Mouse (Mus musculus) heart, embryonic 11.5 days (tissue): ENCODE measurements around the gene Zic4. TPM values are rescaled to one million over a fixed set of nuclear protein-coding genes. Genes with fewer than 3 reads are reported as not detected.

Source experiments
- ATAC-seq: fragments of 200-750 bp; cut with Nextera tagmentation; replicated peaks from 2 replicates; pipeline ENCODE4 v1.8.0; 2017; ENCODE audit warnings: moderate library complexity; ENCODE audit not compliant: insufficient number of reproducible peaks, low FRiP score, low TSS enrichment
- H3K27ac ChIP-seq: fragments of 300-500 bp; sonication (generic); 2 replicates; pipeline ENCODE4 v1.5.1; 2014; ENCODE audit warnings: mild to moderate bottlenecking, low read depth, low read length
- H3K27me3 ChIP-seq: fragments of 300-500 bp; sonication (generic); 2 replicates; pipeline ENCODE4 v1.6.1; 2014; ENCODE audit warnings: mild to moderate bottlenecking, low read length, mixed read lengths; ENCODE audit not compliant: control insufficient read depth, insufficient read depth
- H3K36me3 ChIP-seq: fragments of 300-500 bp; sonication (generic); 2 replicates; pipeline ENCODE4 v1.6.1; 2014; ENCODE audit warnings: mild to moderate bottlenecking, low read length, moderate library complexity, mixed read lengths; ENCODE audit not compliant: control insufficient read depth, insufficient read depth
- H3K4me1 ChIP-seq: fragments of 300-500 bp; sonication (generic); 2 replicates; pipeline ENCODE4 v1.6.1; 2014; ENCODE audit warnings: low read length; ENCODE audit not compliant: control insufficient read depth, insufficient read depth
- H3K4me2 ChIP-seq: fragments of 300-500 bp; sonication (generic); 2 replicates; pipeline ENCODE4 v1.6.1; 2014; ENCODE audit warnings: mild to moderate bottlenecking, moderate library complexity
- H3K4me3 ChIP-seq: fragments of 300-500 bp; sonication (generic); 2 replicates; pipeline ENCODE4 v1.5.1; 2014; ENCODE audit warnings: low read depth, low read length
- H3K9ac ChIP-seq: fragments of 300-500 bp; sonication (generic); 2 replicates; pipeline ENCODE4 v1.6.1; 2014; ENCODE audit warnings: mild to moderate bottlenecking, low read depth, low read length, moderate library complexity
- H3K9me3 ChIP-seq: fragments of 300-500 bp; sonication (generic); replicated peaks from 2 replicates; pipeline ENCODE4 v1.6.1; 2016; ENCODE audit warnings: low read length; ENCODE audit not compliant: control insufficient read depth
- WGBS: fragments of 180-500 bp; shearing (Covaris S2); extraction: QIAGEN DNeasy Blood & Tissue Kit; methylation state at CpG from one replicate; pipeline ENCODE4 v1.1.7; 2014; ENCODE audit not compliant: insufficient replicate concordance; 5-methylcytosine and 5-hydroxymethylcytosine counted together
- polyA plus RNA-seq: library from polyadenylated mRNA; unstranded; fragments of >200 nt; fragmentation: Nextera tagmentation; extraction: Ambion mirVana; gene quantifications from 2 replicates; pipeline ENCODE4 v1.2.1, GENCODE M21; 2014

Gene Zic4
- polyA plus RNA-seq, 1 experiment from 2014 or later, result not detected

DNA sequence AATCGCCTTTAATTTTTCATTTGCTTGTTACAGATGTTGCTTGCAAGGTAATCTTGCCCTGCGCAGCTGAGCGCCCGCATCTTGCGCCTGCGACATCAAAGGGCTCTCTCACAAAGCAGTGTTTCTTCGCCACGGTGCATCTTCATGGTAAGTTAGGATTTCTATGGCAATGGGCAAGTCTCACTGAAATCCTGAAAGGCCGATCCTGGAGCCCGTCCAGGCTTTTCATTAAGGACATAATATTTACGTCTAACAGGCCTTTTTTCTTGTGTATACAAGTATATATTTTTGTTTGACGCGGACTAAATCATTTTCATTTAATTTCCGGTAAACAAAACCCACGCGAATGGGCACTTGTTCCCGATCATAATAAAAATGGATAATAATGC is 24.3 kb downstream of the Zic4 start:
- ATAC-seq, result no peak
- WGBS, result 2% methylated on average over 17 of the region's 17 CpGs
- H3K4me2 ChIP-seq, result no peak overlapping the region
- peaks cover 94% of the 10 kb centered on the region for H3K27me3 ChIP-seq
- no peaks in the 10 kb centered on the region for H3K36me3 ChIP-seq
- H3K27ac ChIP-seq, result no peak overlapping the region
- H3K4me3 ChIP-seq, result no peak overlapping the region
- 0 out of 2 replicates have a peak, but pooled peaks cover 2% of the 10 kb centered on the region for H3K4me1 ChIP-seq
- no peaks in the 10 kb centered on the region for H3K9me3 ChIP-seq
- H3K9ac ChIP-seq, result no peak overlapping the region

DNA sequence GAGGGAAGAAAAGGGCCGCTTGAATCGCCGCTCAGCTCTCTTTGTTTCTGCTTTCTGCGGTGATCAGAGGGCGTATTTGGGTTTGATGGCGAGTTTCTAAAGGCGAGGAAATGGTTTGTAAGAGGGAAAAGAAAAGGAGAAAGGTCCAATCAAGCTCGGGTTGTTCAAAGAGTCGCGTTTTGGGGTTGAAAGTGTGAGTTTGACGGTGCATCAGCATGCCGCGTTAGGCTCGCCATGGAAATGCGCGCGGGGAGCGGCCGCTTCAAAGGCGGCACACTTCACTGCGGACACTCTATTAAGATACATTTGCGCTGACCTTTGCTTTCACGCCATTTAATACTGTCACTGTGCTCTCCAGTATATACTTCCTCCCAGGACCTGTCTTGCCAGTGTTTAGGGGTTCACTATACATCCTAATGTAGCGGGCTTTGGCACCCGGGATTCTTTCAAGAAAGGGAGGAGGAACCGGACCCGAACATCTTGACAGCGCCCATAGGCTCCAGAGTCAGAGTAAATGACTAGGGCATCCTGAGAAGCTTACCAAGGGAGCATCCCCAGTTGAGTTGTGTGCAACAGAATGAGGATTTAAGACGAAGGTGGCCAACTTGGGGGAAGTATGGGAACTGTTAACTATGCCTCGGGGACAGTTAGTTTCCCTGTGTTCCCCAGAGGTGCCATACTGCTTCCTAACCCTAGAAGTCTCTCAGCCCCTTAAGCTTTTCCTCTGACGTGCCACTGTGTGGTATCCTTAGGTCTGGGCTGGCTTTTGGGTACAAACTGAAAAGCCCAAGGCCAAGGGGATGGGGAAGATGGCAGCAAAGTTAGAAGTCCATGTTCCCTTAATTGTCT is 24.9 kb downstream of the Zic4 start:
- Histone ChIP-seq H3K27ac (no peak overlapping the region), H3K27me3 (peaks cover 94% of the 10 kb centered on the region)
- WGBS, result under 1% methylated on average over 31 of the region's 31 CpGs

DNA sequence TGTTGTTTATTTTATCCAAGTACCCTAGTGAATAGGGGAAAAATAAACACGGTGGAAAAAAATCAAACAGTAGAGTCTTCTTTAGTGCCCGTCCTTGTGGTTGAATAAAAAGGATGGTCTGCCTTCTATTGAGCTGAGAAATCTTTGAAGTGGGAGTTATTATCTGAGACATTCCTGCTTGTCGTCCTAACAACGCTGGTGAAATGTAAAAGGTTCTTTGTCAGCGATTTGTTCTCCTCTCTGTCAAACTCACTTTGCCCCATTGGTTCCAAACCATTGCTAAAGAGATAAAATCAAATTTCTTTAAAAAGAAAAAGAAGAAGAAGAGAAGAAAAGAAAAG is 25.5 kb downstream of the Zic4 start:
- ATAC-seq, result no peak
- Histone ChIP-seq H3K4me1 (0 out of 2 replicates have a peak, but pooled peaks cover 2% of the 10 kb centered on the region), H3K36me3 (no peaks in the 10 kb centered on the region), H3K9me3 (no peaks in the 10 kb centered on the region), H3K4me3 (no peak overlapping the region), H3K27ac (no peak overlapping the region), H3K4me2 (no peak overlapping the region), H3K27me3 (peaks cover 93% of the 10 kb centered on the region), H3K9ac (no peak overlapping the region)
- WGBS, result under 1% methylated on average over 5 of the region's 5 CpGs

More for the DNA sequence above, 24.9 kb downstream of the Zic4 start:
- H3K4me1 ChIP-seq, result 0 out of 2 replicates have a peak, but pooled peaks cover 2% of the 10 kb centered on the region
- ATAC-seq, result no peak
- no peak overlapping the region for H3K4me3 ChIP-seq
- no peaks in the 10 kb centered on the region for H3K36me3 ChIP-seq
- H3K4me2 ChIP-seq, result no peak overlapping the region
- no peaks in the 10 kb centered on the region for H3K9me3 ChIP-seq
- no peak overlapping the region for H3K9ac ChIP-seq

DNA sequence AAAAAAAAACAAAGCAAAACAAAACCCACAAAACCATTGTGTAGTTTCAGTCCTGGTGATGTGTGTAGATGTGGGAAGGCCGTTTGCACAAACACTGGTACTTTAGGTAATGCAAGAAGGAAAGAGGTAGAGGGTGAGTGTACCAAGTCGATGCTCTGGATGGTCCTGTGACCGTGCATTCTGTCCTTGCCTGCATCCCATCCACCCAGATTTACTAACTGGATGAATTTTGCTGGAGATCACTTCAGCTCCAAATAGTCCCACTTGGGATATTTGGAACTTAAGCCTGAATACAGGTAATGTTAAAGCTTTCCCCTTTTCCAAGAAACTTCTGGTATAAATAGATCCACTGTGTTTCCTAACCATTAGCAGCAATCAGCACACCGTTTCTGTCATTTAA is 26.0 kb downstream of the Zic4 start:
- ATAC-seq, result no peak
- H3K27ac ChIP-seq, result no peak overlapping the region
- no peaks in the 10 kb centered on the region for H3K9me3 ChIP-seq
- WGBS, result 3% methylated on average over 4 of the region's 4 CpGs
- no peaks in the 10 kb centered on the region for H3K36me3 ChIP-seq
- 0 out of 2 replicates have a peak, but pooled peaks cover 2% of the 10 kb centered on the region for H3K4me1 ChIP-seq
- H3K4me3 ChIP-seq, result no peak overlapping the region
- H3K4me2 ChIP-seq, result no peak overlapping the region
- no peak overlapping the region for H3K9ac ChIP-seq
- H3K27me3 ChIP-seq, result peaks cover 90% of the 10 kb centered on the region

DNA sequence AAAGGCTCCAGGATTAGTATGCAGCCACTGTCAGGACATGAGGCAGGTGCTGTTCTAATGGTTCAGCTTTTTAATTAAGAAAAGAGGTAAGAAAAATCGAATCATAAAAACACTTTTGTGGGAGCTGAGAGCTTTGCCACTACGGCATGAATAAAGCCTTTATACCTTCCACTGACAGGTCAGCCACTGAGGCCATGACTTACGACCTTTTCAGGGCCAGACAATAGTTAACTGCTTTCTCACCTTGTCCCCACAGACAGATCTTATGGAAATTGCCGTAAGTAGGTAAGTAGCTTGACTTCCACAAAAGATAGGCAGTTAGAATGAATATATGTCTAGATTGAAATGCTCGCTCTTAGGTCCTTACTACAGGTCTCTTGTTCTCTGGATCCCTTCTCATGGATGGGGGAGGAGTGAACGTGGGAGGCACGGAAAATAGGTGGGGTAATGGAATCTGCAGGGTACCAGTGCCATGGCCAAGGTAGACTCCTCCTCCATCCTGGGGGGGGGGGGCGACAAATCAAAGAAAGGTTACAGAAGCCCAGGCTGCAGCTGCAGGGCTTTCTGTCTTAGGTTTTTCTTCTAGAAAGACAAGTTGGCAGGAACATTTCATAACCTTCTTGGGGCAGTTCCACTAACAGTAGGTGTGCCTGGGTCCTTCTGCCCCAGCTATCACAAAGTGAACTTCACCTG is 31.3 kb downstream of the Zic4 start:
- WGBS, result 8% methylated on average over 7 of the region's 8 CpGs
- Histone ChIP-seq H3K9me3 (no peaks in the 10 kb centered on the region), H3K27me3 (peaks cover 86% of the 10 kb centered on the region), H3K36me3 (no peaks in the 10 kb centered on the region), H3K4me2 (no peak overlapping the region), H3K4me3 (no peak overlapping the region), H3K9ac (no peak overlapping the region), H3K27ac (no peak overlapping the region), H3K4me1 (no peaks in the 10 kb centered on the region)
- ATAC-seq, result no peak

DNA sequence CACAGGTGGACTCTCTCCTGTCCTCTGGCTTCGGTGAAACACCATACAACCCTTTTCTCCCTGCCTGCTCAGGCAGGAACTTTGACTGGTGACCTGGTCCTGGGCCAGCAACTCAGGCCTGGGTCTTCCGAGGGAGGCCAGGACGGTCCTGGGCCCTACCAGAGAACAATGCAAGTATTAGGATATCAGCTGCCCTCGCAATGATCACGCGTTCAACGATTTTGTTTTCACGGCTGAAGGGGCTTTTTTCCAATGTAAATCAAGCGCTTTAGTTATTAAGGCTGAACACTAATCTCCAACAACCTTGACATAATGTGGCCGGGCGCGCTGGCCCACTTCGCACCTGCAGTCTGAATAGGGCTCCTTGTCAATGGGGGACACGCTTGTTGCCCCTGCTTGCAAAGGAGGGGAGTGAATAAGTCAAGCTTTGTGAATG is 32.0 kb downstream of the Zic4 start:
- no peak for ATAC-seq
- H3K27me3 ChIP-seq, result peaks cover 84% of the 10 kb centered on the region
- no peaks in the 10 kb centered on the region for H3K9me3 ChIP-seq
- 3% methylated on average over 14 of the region's 14 CpGs for WGBS
- no peak overlapping the region for H3K27ac ChIP-seq
- no peaks in the 10 kb centered on the region for H3K36me3 ChIP-seq
- no peak overlapping the region for H3K4me3 ChIP-seq
- H3K4me1 ChIP-seq, result no peaks in the 10 kb centered on the region
- H3K9ac ChIP-seq, result no peak overlapping the region
- no peak overlapping the region for H3K4me2 ChIP-seq

DNA sequence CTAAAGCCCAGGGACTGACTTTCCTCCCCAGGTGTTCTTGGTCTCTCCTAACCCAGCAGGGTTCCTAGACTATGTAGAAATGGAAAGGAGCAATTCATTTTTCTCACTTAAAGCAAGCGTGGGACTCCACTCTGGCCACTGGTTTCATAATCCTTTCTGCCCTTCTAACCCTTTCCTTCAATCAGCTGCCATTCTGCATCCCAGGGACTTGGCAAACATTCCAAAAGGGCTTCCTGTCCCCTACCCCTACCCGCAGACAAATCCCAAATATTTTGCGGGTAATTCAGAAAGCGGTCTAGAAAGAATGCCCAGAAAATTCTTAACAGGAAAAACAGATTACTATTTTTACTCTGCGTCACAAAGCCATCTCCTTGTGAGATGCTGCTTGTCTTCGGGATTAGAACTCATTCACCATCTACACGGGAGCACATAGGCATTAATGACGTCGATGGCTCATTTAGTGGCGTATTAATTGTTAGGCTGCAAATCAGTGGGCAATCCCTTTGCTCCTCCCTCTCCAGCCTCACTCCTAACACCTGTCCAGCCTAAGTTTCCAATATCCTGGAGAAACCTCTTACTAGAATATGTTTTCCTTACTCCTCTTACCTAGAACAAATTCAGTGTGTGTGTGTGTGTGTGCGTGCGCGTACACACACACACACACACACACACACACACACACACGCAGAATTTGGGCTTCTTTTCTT is 33.0 kb downstream of the Zic4 start:
- H3K36me3 ChIP-seq, result no peaks in the 10 kb centered on the region
- no peak for ATAC-seq
- no peak overlapping the region for H3K9ac ChIP-seq
- H3K4me3 ChIP-seq, result no peak overlapping the region
- H3K27ac ChIP-seq, result no peak overlapping the region
- H3K4me1 ChIP-seq, result no peaks in the 10 kb centered on the region
- peaks cover 83% of the 10 kb centered on the region for H3K27me3 ChIP-seq
- 7% methylated on average over 14 of the region's 14 CpGs for WGBS
- no peaks in the 10 kb centered on the region for H3K9me3 ChIP-seq
- H3K4me2 ChIP-seq, result no peak overlapping the region

DNA sequence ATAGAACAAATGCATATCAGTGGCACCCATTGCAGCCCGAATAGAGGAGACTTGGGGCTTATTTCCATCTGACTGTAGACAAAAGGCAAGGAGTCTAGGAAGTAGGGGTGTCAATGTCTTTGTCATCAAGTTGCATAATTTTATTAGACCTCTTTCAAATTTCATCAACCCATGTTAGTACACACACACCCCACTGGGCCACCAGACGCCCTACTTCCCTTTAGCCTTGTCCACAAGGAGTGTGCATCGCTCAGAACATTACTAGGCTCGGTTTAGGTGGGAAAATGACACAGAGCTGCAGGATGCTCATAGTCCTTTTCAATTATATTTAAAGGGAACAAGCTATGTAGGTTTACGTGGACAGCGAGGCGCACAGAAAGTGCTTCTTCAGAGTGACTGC is 37.8 kb downstream of the Zic4 start:
- Histone ChIP-seq H3K36me3 (no peaks in the 10 kb centered on the region), H3K4me1 (no peaks in the 10 kb centered on the region), H3K9me3 (no peaks in the 10 kb centered on the region), H3K27me3 (peaks cover 88% of the 10 kb centered on the region), H3K27ac (no peak overlapping the region), H3K4me2 (no peak overlapping the region), H3K9ac (no peak overlapping the region), H3K4me3 (no peak overlapping the region)
- ATAC-seq, result no peak
- 20% methylated on average over 7 of the region's 7 CpGs for WGBS
